Mouse (Mus musculus) CH12.LX (cell line): ENCODE measurements around the gene Hacl1. TPM values are rescaled to one million over a fixed set of nuclear protein-coding genes. Genes with fewer than 3 reads are reported as not detected.

Source experiments
- DNase-seq: peaks from one replicate; pipeline ENCODE4 v3.0.0-alpha.2; 2013; ENCODE audit errors: extremely low read depth
- H3K27ac ChIP-seq: 2 replicates; pipeline ENCODE4 v1.5.1; 2012; ENCODE audit warnings: low read depth, mild to moderate bottlenecking, control low read depth, moderate library complexity; ENCODE audit not compliant: insufficient read depth
- H3K27me3 ChIP-seq: replicated peaks from 2 replicates; pipeline ENCODE3; 2012; ENCODE audit warnings: inconsistent platforms
- H3K36me3 ChIP-seq, 2 experiments: replicated peaks in 1 of 2; 2 replicates each; pipeline versions ENCODE3 to v1.6.1; 2012; ENCODE audit warnings: inconsistent platforms in 1 of 2, low read length in 1 of 2, mild to moderate bottlenecking in 1 of 2, mixed read lengths in 1 of 2, moderate library complexity in 1 of 2; ENCODE audit not compliant: control insufficient read depth in 1 of 2, insufficient read depth in 1 of 2
- H3K4me1 ChIP-seq, 2 experiments: 2 replicates each; pipeline ENCODE4 v1.6.1; 2012; ENCODE audit warnings: inconsistent platforms in 1 of 2, moderate library complexity in 1 of 2; ENCODE audit not compliant: insufficient read depth in 2 of 2, control insufficient read depth in 1 of 2
- H3K4me2 ChIP-seq: 2 replicates; pipeline ENCODE4 v1.6.1; 2012; ENCODE audit warnings: low read depth, mild to moderate bottlenecking, control low read depth; ENCODE audit not compliant: poor library complexity, insufficient read depth, severe bottlenecking
- H3K4me3 ChIP-seq, 3 experiments: fragments of 150-350 bp in 1 of 3; sonication (generic) in 1 of 3; replicated peaks in 1 of 3; 2 replicates each; pipeline versions ENCODE3 to v1.5.1; 2011 to 2012; ENCODE audit warnings: low read depth in 2 of 3, low read length in 2 of 3, mild to moderate bottlenecking in 2 of 3, moderate library complexity in 2 of 3, control low read depth in 1 of 3, improper control_type of control experiment in 1 of 3, inconsistent platforms in 1 of 3, mixed read lengths in 1 of 3; ENCODE audit not compliant: poor library complexity in 1 of 3
- H3K79me2 ChIP-seq: replicated peaks from 2 replicates; pipeline ENCODE4 v1.6.1; 2012; ENCODE audit warnings: mild to moderate bottlenecking, moderate library complexity; ENCODE audit not compliant: control insufficient read depth, poor library complexity, insufficient read depth, severe bottlenecking; ENCODE audit errors: extremely low read depth
- H3K9ac ChIP-seq: 2 replicates; pipeline ENCODE4 v1.6.1; 2012; ENCODE audit warnings: low read depth, mild to moderate bottlenecking, control low read depth, moderate library complexity; ENCODE audit not compliant: insufficient read depth
- H3K9me3 ChIP-seq: replicated peaks from 2 replicates; pipeline ENCODE3; 2012; ENCODE audit warnings: low read length, inconsistent platforms, mixed read lengths
- BHLHE40 ChIP-seq: IDR thresholded peaks from 2 replicates; pipeline ENCODE4 v1.6.1; 2011; ENCODE audit warnings: mild to moderate bottlenecking, low read depth, low read length, improper control_type of control experiment
- CHD2 ChIP-seq: IDR thresholded peaks from 2 replicates; pipeline ENCODE4 v1.6.1; 2011; ENCODE audit warnings: low read length, improper control_type of control experiment
- CTCF ChIP-seq, 2 experiments: IDR thresholded peaks in 1 of 2; conservative IDR thresholded peaks in 1 of 2; 2 replicates each; pipeline ENCODE4 v1.5.1; 2011 to 2012; ENCODE audit warnings: low read depth in 2 of 2, low read length in 2 of 2, improper control_type of control experiment in 1 of 2, inconsistent platforms in 1 of 2, mild to moderate bottlenecking in 1 of 2, moderate library complexity in 1 of 2
- E2F4 ChIP-seq: IDR thresholded peaks from 2 replicates; pipeline ENCODE4 v1.6.1; 2011; ENCODE audit warnings: low read depth, low read length, improper control_type of control experiment; ENCODE audit not compliant: insufficient replicate concordance
- ETS1 ChIP-seq: conservative IDR thresholded peaks from 2 replicates; pipeline ENCODE4 v1.6.1; 2012; ENCODE audit warnings: low read depth, mild to moderate bottlenecking, inconsistent platforms, low read length, improper control_type of control experiment, moderate library complexity
- GABPA ChIP-seq: IDR thresholded peaks from 2 replicates; pipeline ENCODE4 v1.6.1; 2012; ENCODE audit warnings: low read depth, low read length, improper control_type of control experiment, inconsistent platforms; ENCODE audit not compliant: insufficient replicate concordance
- HCFC1 ChIP-seq: IDR thresholded peaks from 2 replicates; pipeline ENCODE4 v1.6.1; 2012; ENCODE audit warnings: low read depth, mild to moderate bottlenecking, inconsistent platforms, low read length, improper control_type of control experiment
- IRF4 ChIP-seq: IDR thresholded peaks from 2 replicates; pipeline ENCODE4 v1.6.1; 2014; ENCODE audit warnings: low read depth, mild to moderate bottlenecking, inconsistent platforms, low read length, improper control_type of control experiment
- JUN ChIP-seq: IDR thresholded peaks from 2 replicates; pipeline ENCODE4 v1.6.1; 2011; ENCODE audit warnings: low read depth, mild to moderate bottlenecking, low read length, improper control_type of control experiment, moderate library complexity; ENCODE audit not compliant: insufficient read depth
- JUND ChIP-seq: conservative IDR thresholded peaks from 2 replicates; pipeline ENCODE4 v1.6.1; 2011; ENCODE audit warnings: low read depth, low read length, improper control_type of control experiment
- KAT2A ChIP-seq: IDR thresholded peaks from 2 replicates; pipeline ENCODE4 v1.6.1; 2012; ENCODE audit warnings: low read length, improper control_type of control experiment, inconsistent platforms; ENCODE audit not compliant: insufficient replicate concordance
- MAFK ChIP-seq: IDR thresholded peaks from 2 replicates; pipeline ENCODE4 v1.6.1; 2011; ENCODE audit warnings: low read length, improper control_type of control experiment; ENCODE audit not compliant: insufficient replicate concordance
- MAX ChIP-seq: IDR thresholded peaks from 2 replicates; pipeline ENCODE4 v1.6.1; 2011; ENCODE audit warnings: low read length, improper control_type of control experiment
- MEF2A ChIP-seq: IDR thresholded peaks from 2 replicates; pipeline ENCODE4 v1.6.1; 2014; ENCODE audit warnings: low read depth, mild to moderate bottlenecking, inconsistent platforms, low read length, improper control_type of control experiment, borderline replicate concordance
- MXI1 ChIP-seq: IDR thresholded peaks from 2 replicates; pipeline ENCODE4 v1.6.1; 2011; ENCODE audit warnings: mild to moderate bottlenecking, low read depth, low read length, improper control_type of control experiment
- NELFE ChIP-seq: IDR thresholded peaks from 2 replicates; pipeline ENCODE4 v1.6.1; 2011; ENCODE audit warnings: low read depth, low read length, improper control_type of control experiment
- PAX5 ChIP-seq: IDR thresholded peaks from 2 replicates; pipeline ENCODE4 v1.6.1; 2012; ENCODE audit warnings: low read length, inconsistent platforms, mixed read lengths
- POLR2AphosphoS2 ChIP-seq: IDR thresholded peaks from 2 replicates; pipeline ENCODE4 v1.6.1; 2011; ENCODE audit warnings: low read depth, low read length, improper control_type of control experiment
- RAD21 ChIP-seq: IDR thresholded peaks from 2 replicates; pipeline ENCODE4 v1.6.1; 2011; ENCODE audit warnings: low read depth, mild to moderate bottlenecking, low read length, improper control_type of control experiment, moderate library complexity
- RCOR1 ChIP-seq: conservative IDR thresholded peaks from 2 replicates; pipeline ENCODE4 v1.6.1; 2012; ENCODE audit warnings: low read depth, mild to moderate bottlenecking, inconsistent platforms, low read length, improper control_type of control experiment
- SMC3 ChIP-seq: IDR thresholded peaks from 2 replicates; pipeline ENCODE4 v1.6.1; 2011; ENCODE audit warnings: low read depth, low read length, improper control_type of control experiment
- TCF12 ChIP-seq: IDR thresholded peaks from 2 replicates; pipeline ENCODE4 v1.6.1; 2014; ENCODE audit warnings: low read depth, mild to moderate bottlenecking, inconsistent platforms, low read length, improper control_type of control experiment
- UBTF ChIP-seq: IDR thresholded peaks from 2 replicates; pipeline ENCODE4 v1.6.1; 2012; ENCODE audit warnings: low read depth, mild to moderate bottlenecking, inconsistent platforms, low read length, improper control_type of control experiment, moderate library complexity
- USF1 ChIP-seq: IDR thresholded peaks from 2 replicates; pipeline ENCODE4 v1.6.1; 2014; ENCODE audit warnings: low read depth, mild to moderate bottlenecking, inconsistent platforms, low read length, improper control_type of control experiment
- ZC3H11A ChIP-seq: IDR thresholded peaks from 2 replicates; pipeline ENCODE4 v1.6.1; 2012; ENCODE audit warnings: low read depth, mild to moderate bottlenecking, inconsistent platforms, low read length, improper control_type of control experiment
- ZKSCAN1 ChIP-seq: IDR thresholded peaks from 2 replicates; pipeline ENCODE4 v1.6.1; 2012; ENCODE audit warnings: low read depth, inconsistent platforms, low read length, improper control_type of control experiment, borderline replicate concordance
- ZMIZ1 ChIP-seq: IDR thresholded peaks from 2 replicates; pipeline ENCODE4 v1.6.1; 2012; ENCODE audit warnings: low read depth, mild to moderate bottlenecking, inconsistent platforms, low read length, improper control_type of control experiment
- ZNF384 ChIP-seq: IDR thresholded peaks from 2 replicates; pipeline ENCODE4 v1.6.1; 2012; ENCODE audit warnings: low read depth, low read length, improper control_type of control experiment, inconsistent platforms
- dilution Hi-C: fragments of 300-500 bp; cut with MboI; formaldehyde crosslinking; loops from 2 replicates; pipeline ENCODE4 v1.14.3; 2020; ENCODE audit warnings: low sequenced_read_pairs; ENCODE audit not compliant: extremely low pct_unique_long_range_greater_than_20kb, extremely low pct_ligation_motif_present
- in situ Hi-C: fragments of 300-500 bp; cut with MboI; formaldehyde crosslinking; loops from 3 replicates; pipeline ENCODE4 v1.14.3; 2019; ENCODE audit warnings: low sequenced_read_pairs, low pct_ligation_motif_present, low pct_unique_long_range_greater_than_20kb, mixed read lengths
- polyA plus RNA-seq: library from polyadenylated mRNA; unstranded; fragments of >175 nt; gene quantifications from 2 replicates; pipeline ENCODE4 v1.2.1, GENCODE M21; 2012; ENCODE audit warnings: low read depth; ENCODE audit not compliant: insufficient read length
- total RNA-seq, 2 experiments: library from RNA; depleted of rRNA; stranded (reverse); fragments of 300-350 nt in 1 of 2; fragments of >200 nt in 1 of 2; gene quantifications; 2 replicates each; pipeline ENCODE4 v1.2.3; 2012 to 2014

Hacl1 gene
- total and polyA plus RNA-seq, 3 experiments = 13.6 to 22.6 (median 20.2) TPM

DNA sequence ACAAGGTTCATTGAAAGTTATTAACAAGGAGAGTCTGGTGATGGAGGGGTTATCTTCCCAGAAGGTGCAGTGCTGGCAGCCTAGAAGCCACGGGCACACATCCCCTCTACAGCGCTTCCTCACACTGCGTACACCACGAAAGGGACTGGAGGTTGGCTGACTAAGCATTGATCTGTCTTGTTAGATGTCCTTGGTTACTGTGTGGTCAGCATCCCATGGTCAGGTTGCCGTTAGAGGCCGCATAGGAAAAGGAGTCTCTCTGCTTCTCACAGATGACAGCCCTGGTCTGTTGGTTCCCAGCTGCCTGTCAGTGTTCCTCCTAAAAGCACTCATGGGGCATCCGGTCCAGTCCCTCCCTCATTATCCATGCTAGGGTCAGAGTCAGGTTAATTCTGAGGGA, 10.1 kb upstream of the Hacl1 start:
- DNase-seq = no peak
- TF ChIP-seq ETS1 (no peak), ZC3H11A (no peak), NELFE (no peak), JUND (no peak), HCFC1 (no peak), MEF2A (no peak), RAD21 (no peak), ZKSCAN1 (no peak), CHD2 (no peak), CTCF (conservative IDR thresholded peaks at IDR 0.05 in 1 of 2, IDR thresholded peaks at IDR 0.05 in 1 of 2; ENCODE audit: low read depth in 2 of 2, low read length in 2 of 2) (no peak), MAFK (no peak), SMC3 (no peak), PAX5 (no peak), E2F4 (no peak), ZMIZ1 (no peak), JUN (no peak), MXI1 (no peak), POLR2AphosphoS2 (no peak), UBTF (no peak)
- peaks cover 5% of the 10 kb centered on the region for H3K9me3 ChIP-seq
- in situ Hi-C loops (loop anchor here (5.0 to 10.0 kb wide), 3 partner anchors 131 to 434 kb away; partner anchors contain the start of genes Dph3 and Oxnad1), dilution Hi-C loops (no loop called here)
- H3K79me2 ChIP-seq = no peaks in the 10 kb centered on the region; the same call in 1 of the 2 replicates
- H3K36me3 ChIP-seq = peaks cover 0 to 6% of the 10 kb centered on the region in 2 experiments
- H3K27me3 ChIP-seq = no peaks in the 10 kb centered on the region
- H3K27ac ChIP-seq = no peak overlapping the region
- no peak overlapping the region for H3K4me2 ChIP-seq
- no peak overlapping the region for H3K9ac ChIP-seq
- no peak overlapping the region for H3K4me3 ChIP-seq
- peaks cover 16 to 39% of the 10 kb centered on the region in 2 experiments for H3K4me1 ChIP-seq

DNA sequence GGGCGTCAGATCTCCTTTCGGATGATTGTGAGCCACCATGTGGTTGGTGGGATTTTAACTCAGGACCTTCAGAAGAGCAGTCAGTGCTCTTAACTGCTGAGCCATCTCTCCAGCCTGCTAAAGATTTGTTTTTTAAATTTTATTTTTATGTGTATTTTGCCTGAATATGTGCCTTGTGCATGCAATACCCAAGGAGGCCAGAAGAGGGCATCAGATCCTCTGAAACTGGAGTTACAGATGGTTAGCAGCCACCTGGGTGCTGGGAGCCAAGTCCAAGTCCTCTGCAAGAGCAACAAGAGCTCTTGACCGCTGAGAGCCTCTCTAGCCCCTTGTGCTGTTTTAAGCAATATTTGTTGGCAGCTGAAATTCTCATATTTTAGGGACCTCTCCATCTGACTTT, 9.3 kb upstream of the Hacl1 start:
- TF ChIP-seq USF1 (no peak), E2F4 (no peak), TCF12 (no peak), BHLHE40 (no peak), MAFK (no peak), MAX (no peak), POLR2AphosphoS2 (no peak), SMC3 (peak; percentile 4; the same call in 1 of the 2 replicates), ZNF384 (no peak), GABPA (no peak), KAT2A (no peak), RAD21 (peak; percentile 19), UBTF (no peak), RCOR1 (no peak), CTCF (conservative IDR thresholded peaks at IDR 0.05 in 1 of 2, IDR thresholded peaks at IDR 0.05 in 1 of 2; ENCODE audit: low read depth in 2 of 2, low read length in 2 of 2) (peak; percentile 19 to 41; a peak in 2 of 4 replicates), ETS1 (no peak), IRF4 (no peak)
- TF ChIP-seq, all 38 proteins: peak for 3
- Histone ChIP-seq H3K4me3 (no peak overlapping the region), H3K4me2 (no peak overlapping the region), H3K36me3 (peaks cover 0 to 13% of the 10 kb centered on the region in 2 experiments), H3K4me1 (peaks cover 16 to 38% of the 10 kb centered on the region in 2 experiments), H3K79me2 (no peaks in the 10 kb centered on the region; the same call in 1 of the 2 replicates), H3K9ac (no peak overlapping the region), H3K9me3 (peaks cover 5% of the 10 kb centered on the region), H3K27me3 (no peaks in the 10 kb centered on the region), H3K27ac (no peak overlapping the region)
- no peak for DNase-seq
- dilution Hi-C loops = no loop called here
- in situ Hi-C loops = loop anchor here (5.0 to 10.0 kb wide), 3 partner anchors 132 to 434 kb away; partner anchors contain the start of genes Dph3 and Oxnad1
